Mouse (Mus musculus) intestine, embryonic 16.5 days (tissue): Measurements from ENCODE around the gene Xlr4b. TPM values are rescaled to one million over a fixed set of nuclear protein-coding genes. Genes with fewer than 3 reads are reported as not detected.
"Not testable (repeated sequence)": the region's sequence is repeated elsewhere in the genome, so short reads cannot be mapped to it uniquely, and the experiment has no call there.

ENCODE experiments used
- ATAC-seq: fragments of 200-750 bp; cut with Nextera tagmentation; 2 replicates; pipeline ENCODE4 v1.8.0; 2017; ENCODE audit warnings: moderate TSS enrichment, moderate library complexity
- H3K27ac ChIP-seq: fragments of 300-500 bp; sonication (generic); 2 replicates; pipeline ENCODE4 v1.5.1; 2014; ENCODE audit warnings: mild to moderate bottlenecking, low read length
- H3K27me3 ChIP-seq: fragments of 300-500 bp; sonication (generic); replicated peaks from 2 replicates; pipeline ENCODE4 v1.6.1; 2014; ENCODE audit warnings: low read length, control low read depth, mixed read lengths; ENCODE audit not compliant: control insufficient read depth, insufficient read depth
- H3K36me3 ChIP-seq: fragments of 300-500 bp; sonication (generic); 2 replicates; pipeline ENCODE4 v1.6.1; 2014; ENCODE audit warnings: low read length, control low read depth; ENCODE audit not compliant: control insufficient read depth, insufficient read depth
- H3K4me1 ChIP-seq: fragments of 300-500 bp; sonication (generic); 2 replicates; pipeline ENCODE4 v1.6.1; 2014; ENCODE audit warnings: low read length, control low read depth, mixed read lengths; ENCODE audit not compliant: control insufficient read depth, insufficient read depth
- H3K4me2 ChIP-seq: fragments of 300-500 bp; sonication (generic); 2 replicates; pipeline ENCODE4 v1.6.1; 2014; ENCODE audit warnings: low read depth, low read length, control low read depth
- H3K4me3 ChIP-seq: fragments of 300-500 bp; sonication (generic); 2 replicates; pipeline ENCODE4 v1.5.1; 2014; ENCODE audit warnings: mild to moderate bottlenecking, low read length
- H3K9ac ChIP-seq: fragments of 300-500 bp; sonication (generic); 2 replicates; pipeline ENCODE4 v1.6.1; 2014; ENCODE audit warnings: low read depth, low read length
- H3K9me3 ChIP-seq: fragments of 300-500 bp; sonication (generic); 2 replicates; pipeline ENCODE4 v1.6.1; 2016; ENCODE audit warnings: low read length, control low read depth; ENCODE audit not compliant: control insufficient read depth
- WGBS: fragments of 180-500 bp; shearing (Covaris S2); extraction: QIAGEN DNeasy Blood & Tissue Kit; methylation state at CpG from one replicate; pipeline ENCODE4 v1.1.7; 2014; 5-methylcytosine and 5-hydroxymethylcytosine counted together
- polyA plus RNA-seq: library from polyadenylated mRNA; unstranded; fragments of >200 nt; fragmentation: Nextera tagmentation; extraction: Ambion mirVana; gene quantifications from 2 replicates; pipeline ENCODE4 v1.2.1, GENCODE M21; 2015

Gene Xlr4b
- polyA plus RNA-seq, 1 experiment from 2014 or later: 1.8 TPM

- not testable (repeated sequence) for H3K27me3 ChIP-seq, H3K36me3 ChIP-seq, H3K9me3 ChIP-seq, H3K4me2 ChIP-seq, H3K9ac ChIP-seq, H3K4me3 ChIP-seq, ATAC-seq, H3K27ac ChIP-seq, H3K4me1 ChIP-seq
- 85% methylated on average over 14 of the region's 14 CpGs for WGBS
These were observed 51.1 kb downstream of the Xlr4b start, which contains the start of gene Xlr3c for GRCm38 (mm10) chrX:73265270-73265669. TSS of gene Xlr3c (minus strand) at chrX:73265390.

Other genes starting within 250 kb of the Xlr4b start
- 4.6 and 4.9 TPM in 2 replicates for gene Zfp185, start 227.0 kb upstream of the Xlr4b start, polyA plus RNA-seq
- not detected in 2 replicates for gene Pnma5, start 177.2 kb upstream of the Xlr4b start, polyA plus RNA-seq
- gene Pnma3, start 149.5 kb upstream of the Xlr4b start, polyA plus RNA-seq: 0.06 and 0.11 TPM in 2 replicates
- 3.0 and 4.3 TPM in 2 replicates for gene Xlr4a, start 131.9 kb upstream of the Xlr4b start, polyA plus RNA-seq
- 8.8 and 9.4 TPM in 2 replicates for gene Xlr3a, start 117.2 kb upstream of the Xlr4b start, polyA plus RNA-seq
- 0.33 TPM in 1 of 2 replicates, not detected in the other for gene Gm14685, start 97.3 kb upstream of the Xlr4b start, polyA plus RNA-seq
- gene Xlr5b, start 65.5 kb upstream of the Xlr4b start, polyA plus RNA-seq: 0.10 and 0.28 TPM in 2 replicates
- gene DXBay18, start 64.9 kb upstream of the Xlr4b start, polyA plus RNA-seq: 0.39 TPM in 1 of 2 replicates, not detected in the other
- gene Spin2d, start 37.3 kb upstream of the Xlr4b start, polyA plus RNA-seq: not detected in 2 replicates
- gene Xlr3b, start 22.1 kb upstream of the Xlr4b start, polyA plus RNA-seq: 7.6 and 7.9 TPM in 2 replicates
- gene F8a, start 14.0 kb downstream of the Xlr4b start, polyA plus RNA-seq: 14.7 and 14.9 TPM in 2 replicates
- gene Xlr4c, start 28.8 kb downstream of the Xlr4b start, polyA plus RNA-seq: 1.2 and 1.6 TPM in 2 replicates
- not detected in 2 replicates for gene Xlr3c, start 51.1 kb downstream of the Xlr4b start, polyA plus RNA-seq
- 0.40 and 0.42 TPM in 2 replicates for gene Xlr5a, start 78.6 kb downstream of the Xlr4b start, polyA plus RNA-seq
- gene Xlr5c, start 78.6 kb downstream of the Xlr4b start, polyA plus RNA-seq: 0.26 TPM in 1 of 2 replicates, not detected in the other
- gene Gm45015, start 122.5 kb downstream of the Xlr4b start, polyA plus RNA-seq: not detected in 2 replicates
- 7.4 and 8.1 TPM in 2 replicates for gene Zfp275, start 128.3 kb downstream of the Xlr4b start, polyA plus RNA-seq
- not detected in 2 replicates for gene Gm18336, start 184.4 kb downstream of the Xlr4b start, polyA plus RNA-seq
- gene Zfp92, start 196.8 kb downstream of the Xlr4b start, polyA plus RNA-seq: 0.45 and 0.55 TPM in 2 replicates
- not detected in 2 replicates for gene Trex2, start 221.0 kb downstream of the Xlr4b start, polyA plus RNA-seq
- gene Haus7, start 244.7 kb downstream of the Xlr4b start, polyA plus RNA-seq: 47.5 and 60.3 TPM in 2 replicates